Mouse (Mus musculus) liver, embryonic 14.5 days (tissue): Measurements from ENCODE around the gene Slfn2.

Experiments
- CTCF ChIP-seq: IDR thresholded peaks from 2 replicates; pipeline ENCODE4 v1.5.1; 2016; ENCODE audit warnings: antibody characterized with exemption, low read depth, control low read depth
- EP300 ChIP-seq: IDR thresholded peaks from 2 replicates; pipeline ENCODE4 v1.6.1; 2016; ENCODE audit warnings: antibody characterized with exemption, low read depth

DNA sequence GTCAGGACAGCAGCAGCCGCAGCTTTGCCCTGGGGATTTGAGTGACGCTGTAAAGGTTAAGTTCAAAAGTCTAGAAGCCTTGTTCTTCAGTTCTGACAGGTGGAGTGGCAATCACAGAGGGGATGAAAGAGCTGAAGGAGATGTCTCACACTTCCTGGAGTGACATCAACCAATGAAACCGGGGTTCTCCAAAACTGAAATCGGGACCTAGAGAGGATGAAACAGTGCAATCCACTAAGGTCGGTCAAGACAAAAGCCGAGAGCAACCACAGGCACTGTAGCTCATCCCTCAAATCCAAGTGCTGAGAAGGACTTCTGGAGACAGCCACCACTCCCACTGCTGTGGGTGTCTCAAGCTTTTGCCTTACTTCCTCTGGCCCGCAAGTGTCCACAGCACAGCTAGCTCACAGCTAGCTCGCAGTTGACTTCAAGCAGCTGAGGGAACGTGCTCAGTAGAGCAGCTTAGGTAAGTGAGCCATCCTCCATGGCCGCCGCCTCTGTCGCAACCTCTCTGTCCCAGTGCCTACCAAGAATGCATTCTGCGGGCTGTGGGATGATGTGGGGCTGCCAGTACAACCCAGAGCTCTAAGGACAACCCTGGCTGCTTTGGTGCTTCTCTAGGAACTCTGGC, 51.8 kb downstream of the Slfn2 start, which contains the start of gene Slfn1:
- no peak for TF ChIP-seq CTCF
- no peak for TF ChIP-seq EP300
